Mouse (Mus musculus) erythroblast, embryonic 14.5 days (primary cell): ENCODE measurements around the gene Supt4a.

ENCODE experiments used
- GATA1 ChIP-seq: IDR thresholded peaks from 2 replicates; pipeline ENCODE4 v1.6.1; 2012; ENCODE audit warnings: low read length, inconsistent platforms, mixed read lengths
- TAL1 ChIP-seq: IDR thresholded peaks from 3 replicates; pipeline ENCODE4 v1.6.1; 2012; ENCODE audit warnings: low read length, inconsistent platforms, mixed read lengths

GRCm38 (mm10) chr11:87770989-87771388 is 33.6 kb downstream of the Supt4a start:
- TF ChIP-seq GATA1 (no peak), TAL1 (no peak)
